Mouse (Mus musculus): Measurements from ENCODE around the gene Cttnbp2nl. TPM values are rescaled to one million over a fixed set of nuclear protein-coding genes. Genes with fewer than 3 reads are reported as not detected.
A peak's percentile ranks its signal among the peaks of the same experiment; 100 is the strongest.

The Cttnbp2nl gene
- polyA plus RNA-seq, 1 experiment from 2014 or later, result 46.7 TPM

DNA sequence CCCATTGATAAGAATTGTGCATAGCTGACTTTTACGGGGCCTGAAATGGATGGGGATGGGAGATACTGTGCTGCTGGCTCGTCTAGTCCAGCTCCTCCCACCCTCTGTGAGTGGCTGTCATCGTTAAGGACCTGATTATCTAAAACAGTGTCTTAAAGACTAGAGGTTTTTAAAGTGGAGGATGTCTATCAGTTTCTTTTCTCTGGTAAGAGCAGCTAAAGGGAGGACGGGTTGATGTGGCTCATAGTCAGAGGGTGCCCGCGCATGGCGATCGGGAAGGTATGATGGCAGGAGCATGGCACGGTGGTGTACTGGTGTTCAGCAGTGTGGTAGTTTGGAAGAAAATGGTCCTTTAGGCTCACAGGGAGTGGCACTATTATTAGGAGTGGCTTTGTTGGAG is 9.7 kb upstream of the Cttnbp2nl start:
- no peak overlapping the region for H3K4me2 ChIP-seq (replicated peaks; ENCODE audit: low read depth, low read length)
- H3K4me1 ChIP-seq (replicated peaks; ENCODE audit: control insufficient read depth, insufficient read depth, low read length), result no peaks in the 10 kb centered on the region
- H3K36me3 ChIP-seq (ENCODE audit: control insufficient read depth, insufficient read depth, low read length), result no peaks in the 10 kb centered on the region
- H3K4me3 ChIP-seq (ENCODE audit: low read depth, low read length), result no peak overlapping the region
- no peak for ATAC-seq (ENCODE audit: low FRiP score)
- no peak for DNase-seq (ENCODE audit: low spot score)
- no peaks in the 10 kb centered on the region for H3K9me3 ChIP-seq (ENCODE audit: control insufficient read depth, low read length)
- H3K9ac ChIP-seq (ENCODE audit: low read depth, low read length), result no peak overlapping the region
- no peak overlapping the region for H3K27ac ChIP-seq (ENCODE audit: low read depth, low read length)
- 86% methylated on average over 9 of the region's 9 CpGs for WGBS
- no peaks in the 10 kb centered on the region for H3K27me3 ChIP-seq (ENCODE audit: control insufficient read depth, insufficient read depth, low read length)

DNA sequence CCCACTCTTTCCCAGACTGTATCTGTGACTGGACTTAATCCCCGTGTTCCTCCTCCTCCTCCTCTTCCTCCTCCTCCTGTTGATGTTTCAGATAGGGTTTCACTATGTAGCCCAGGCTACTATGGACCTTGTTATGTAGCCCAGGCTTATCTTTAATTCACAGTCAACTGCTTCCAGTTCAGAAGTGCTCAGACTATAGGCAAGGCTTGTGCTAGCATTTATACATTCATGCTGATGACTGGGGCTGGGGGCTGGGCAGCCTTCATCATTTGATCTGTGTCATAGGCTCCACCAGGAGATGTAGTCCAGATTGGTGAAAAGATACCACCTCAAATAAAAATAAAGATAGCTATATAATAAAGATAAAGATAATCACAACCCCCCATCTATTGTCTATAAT is 9.0 kb upstream of the Cttnbp2nl start:
- H3K4me2 ChIP-seq (replicated peaks; ENCODE audit: low read depth, low read length), result no peak overlapping the region
- no peaks in the 10 kb centered on the region for H3K36me3 ChIP-seq (ENCODE audit: control insufficient read depth, insufficient read depth, low read length)
- WGBS, result 59% methylated on average over 1 of the region's 1 CpGs
- DNase-seq (ENCODE audit: low spot score) (no peak), ATAC-seq (ENCODE audit: low FRiP score) (no peak)
- H3K27me3 ChIP-seq (ENCODE audit: control insufficient read depth, insufficient read depth, low read length), result no peaks in the 10 kb centered on the region
- H3K9ac ChIP-seq (ENCODE audit: low read depth, low read length), result no peak overlapping the region
- no peak overlapping the region for H3K4me3 ChIP-seq (ENCODE audit: low read depth, low read length)
- no peaks in the 10 kb centered on the region for H3K4me1 ChIP-seq (replicated peaks; ENCODE audit: control insufficient read depth, insufficient read depth, low read length)
- no peak overlapping the region for H3K27ac ChIP-seq (ENCODE audit: low read depth, low read length)
- H3K9me3 ChIP-seq (ENCODE audit: control insufficient read depth, low read length), result no peaks in the 10 kb centered on the region

DNA sequence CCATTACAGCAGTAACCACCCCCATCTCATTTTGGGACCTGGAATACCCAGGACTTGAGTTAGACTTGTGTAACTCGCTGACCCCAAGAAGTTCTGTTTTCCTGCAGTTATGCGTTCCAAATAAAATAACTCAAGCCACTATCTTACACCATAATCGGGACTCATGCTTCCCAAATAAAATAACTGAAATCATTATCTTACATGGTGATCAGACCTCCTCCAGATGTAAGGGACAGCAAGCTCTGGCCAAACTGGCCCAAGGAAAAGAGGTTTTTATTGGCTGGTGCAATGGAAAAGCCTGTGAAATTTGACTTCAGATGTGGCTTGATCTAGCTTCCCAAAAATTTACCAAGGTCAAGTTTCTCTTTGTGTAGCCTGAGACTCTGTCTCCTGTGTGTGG is 8.6 kb upstream of the Cttnbp2nl start:
- H3K27me3 ChIP-seq (ENCODE audit: control insufficient read depth, insufficient read depth, low read length), result no peaks in the 10 kb centered on the region
- WGBS, result 78% methylated on average over 3 of the region's 3 CpGs
- H3K36me3 ChIP-seq (ENCODE audit: control insufficient read depth, insufficient read depth, low read length), result no peaks in the 10 kb centered on the region
- H3K27ac ChIP-seq (ENCODE audit: low read depth, low read length), result no peak overlapping the region
- H3K4me3 ChIP-seq (ENCODE audit: low read depth, low read length), result no peak overlapping the region
- no peaks in the 10 kb centered on the region for H3K4me1 ChIP-seq (replicated peaks; ENCODE audit: control insufficient read depth, insufficient read depth, low read length)
- no peak overlapping the region for H3K9ac ChIP-seq (ENCODE audit: low read depth, low read length)
- H3K4me2 ChIP-seq (replicated peaks; ENCODE audit: low read depth, low read length), result no peak overlapping the region
- no peaks in the 10 kb centered on the region for H3K9me3 ChIP-seq (ENCODE audit: control insufficient read depth, low read length)
- no peak for DNase-seq (ENCODE audit: low spot score)
- no peak for ATAC-seq (ENCODE audit: low FRiP score)

DNA sequence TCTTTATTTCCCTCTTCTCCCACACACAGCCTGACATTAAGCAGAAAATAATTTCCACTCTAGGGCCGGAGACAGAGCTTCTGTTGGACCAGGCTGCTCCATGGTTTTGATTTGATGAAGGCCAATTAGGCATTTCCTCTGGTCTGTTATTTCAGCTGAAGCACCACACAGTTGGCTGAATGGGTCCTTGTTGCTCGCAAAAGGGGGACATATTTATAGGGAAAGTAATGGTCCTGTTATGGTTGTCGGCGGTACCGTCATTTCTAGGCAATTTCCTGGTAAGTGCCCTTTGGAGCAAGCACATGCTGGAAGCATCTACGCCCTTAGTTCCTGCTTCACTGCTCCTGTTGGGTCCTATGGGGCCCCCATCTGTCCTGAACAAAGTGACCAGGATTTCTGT is 8.0 kb upstream of the Cttnbp2nl start:
- no peaks in the 10 kb centered on the region for H3K36me3 ChIP-seq (ENCODE audit: control insufficient read depth, insufficient read depth, low read length)
- no peak overlapping the region for H3K9ac ChIP-seq (ENCODE audit: low read depth, low read length)
- H3K4me2 ChIP-seq (replicated peaks; ENCODE audit: low read depth, low read length), result no peak overlapping the region
- no peak overlapping the region for H3K27ac ChIP-seq (ENCODE audit: low read depth, low read length)
- DNase-seq (ENCODE audit: low spot score) (no peak), ATAC-seq (ENCODE audit: low FRiP score) (no peak)
- WGBS, result 73% methylated on average over 6 of the region's 6 CpGs
- no peaks in the 10 kb centered on the region for H3K27me3 ChIP-seq (ENCODE audit: control insufficient read depth, insufficient read depth, low read length)
- H3K4me1 ChIP-seq (replicated peaks; ENCODE audit: control insufficient read depth, insufficient read depth, low read length), result no peaks in the 10 kb centered on the region
- no peaks in the 10 kb centered on the region for H3K9me3 ChIP-seq (ENCODE audit: control insufficient read depth, low read length)
- no peak overlapping the region for H3K4me3 ChIP-seq (ENCODE audit: low read depth, low read length)

DNA sequence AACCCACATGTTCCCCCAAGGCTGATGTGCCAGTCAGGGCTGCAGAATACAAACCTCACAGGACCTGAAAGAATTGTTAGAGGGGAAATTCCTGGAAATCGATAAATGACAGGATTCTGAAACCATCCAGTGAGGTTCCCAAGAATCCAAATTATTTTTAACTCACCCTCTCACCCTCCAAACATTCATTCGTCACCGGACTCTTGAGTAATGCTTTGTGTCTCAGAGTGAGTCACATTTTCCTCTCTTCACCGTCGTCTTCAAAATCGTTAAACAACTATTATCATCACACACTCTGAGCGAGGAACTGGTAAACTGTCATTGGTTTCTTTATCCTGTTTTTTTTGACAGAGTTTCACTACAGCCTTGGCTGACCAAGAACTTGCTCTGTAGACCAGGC is 7.0 kb upstream of the Cttnbp2nl start:
- ATAC-seq (ENCODE audit: low FRiP score), result no peak
- Histone ChIP-seq H3K27ac (ENCODE audit: low read depth, low read length) (no peak overlapping the region), H3K9ac (ENCODE audit: low read depth, low read length) (no peak overlapping the region), H3K36me3 (ENCODE audit: control insufficient read depth, insufficient read depth, low read length) (no peaks in the 10 kb centered on the region), H3K4me1 (replicated peaks; ENCODE audit: control insufficient read depth, insufficient read depth, low read length) (no peaks in the 10 kb centered on the region), H3K27me3 (ENCODE audit: control insufficient read depth, insufficient read depth, low read length) (no peaks in the 10 kb centered on the region), H3K9me3 (ENCODE audit: control insufficient read depth, low read length) (no peaks in the 10 kb centered on the region), H3K4me3 (ENCODE audit: low read depth, low read length) (no peak overlapping the region), H3K4me2 (replicated peaks; ENCODE audit: low read depth, low read length) (no peak overlapping the region)
- 84% methylated on average over 7 of the region's 7 CpGs for WGBS
- no peak for DNase-seq (ENCODE audit: low spot score)

DNA sequence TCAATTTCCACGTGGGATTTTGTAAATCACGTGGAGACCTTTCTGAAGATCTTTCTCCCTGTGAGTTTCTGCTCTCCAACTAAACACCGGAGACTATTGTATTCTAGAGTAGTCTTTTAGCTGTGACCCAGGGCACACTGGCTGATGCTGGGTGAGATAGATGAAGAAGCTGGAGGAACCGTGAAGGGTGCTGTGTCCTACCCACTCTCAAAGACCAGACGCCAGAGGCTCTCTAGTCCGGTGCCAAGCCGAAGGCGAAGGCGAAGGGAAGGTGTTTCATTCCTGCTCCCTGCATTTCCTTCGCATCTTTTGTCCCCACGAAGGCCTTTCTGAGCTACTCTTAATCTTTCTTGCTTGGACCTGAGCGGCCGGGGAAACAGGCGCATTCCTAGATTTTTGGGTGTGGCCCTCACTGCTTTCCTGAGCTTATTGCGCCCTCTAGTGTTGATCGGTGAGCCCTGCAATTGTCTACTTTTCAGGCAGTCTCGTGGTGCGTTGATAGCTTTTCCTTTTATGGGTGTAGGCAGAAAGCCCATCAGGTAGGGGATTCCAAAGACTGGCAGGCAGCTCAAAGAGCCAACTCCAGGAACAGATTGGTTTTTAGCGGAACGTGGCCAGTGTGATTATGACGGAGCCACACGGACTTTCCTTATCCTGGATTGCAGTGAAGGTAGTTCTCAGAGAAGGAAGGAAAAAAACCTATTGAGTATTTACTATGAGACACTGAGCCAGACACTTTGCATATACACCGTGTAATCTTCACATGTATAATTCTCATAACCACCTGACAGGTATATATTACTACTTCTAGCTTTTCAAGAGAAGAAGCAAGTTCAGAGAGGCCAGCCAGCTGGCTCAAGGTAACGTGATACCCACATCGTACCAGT is 5.9 kb upstream of the Cttnbp2nl start:
- Histone ChIP-seq H3K27ac (ENCODE audit: low read depth, low read length) (no peak overlapping the region), H3K4me3 (ENCODE audit: low read depth, low read length) (peak overlapping the region; percentile 9; the same call in 1 of the 2 replicates), H3K27me3 (ENCODE audit: control insufficient read depth, insufficient read depth, low read length) (no peaks in the 10 kb centered on the region), H3K9ac (ENCODE audit: low read depth, low read length) (no peak overlapping the region), H3K4me2 (replicated peaks; ENCODE audit: low read depth, low read length) (peak overlapping the region; percentile 31), H3K36me3 (ENCODE audit: control insufficient read depth, insufficient read depth, low read length) (no peaks in the 10 kb centered on the region), H3K9me3 (ENCODE audit: control insufficient read depth, low read length) (no peaks in the 10 kb centered on the region), H3K4me1 (replicated peaks; ENCODE audit: control insufficient read depth, insufficient read depth, low read length) (no peaks in the 10 kb centered on the region)
- ATAC-seq (ENCODE audit: low FRiP score), result peak; percentile 70; the same call in 1 of the 2 replicates
- peak; percentile 91 for DNase-seq (ENCODE audit: low spot score)
- WGBS, result 21% methylated on average over 25 of the region's 25 CpGs

DNA sequence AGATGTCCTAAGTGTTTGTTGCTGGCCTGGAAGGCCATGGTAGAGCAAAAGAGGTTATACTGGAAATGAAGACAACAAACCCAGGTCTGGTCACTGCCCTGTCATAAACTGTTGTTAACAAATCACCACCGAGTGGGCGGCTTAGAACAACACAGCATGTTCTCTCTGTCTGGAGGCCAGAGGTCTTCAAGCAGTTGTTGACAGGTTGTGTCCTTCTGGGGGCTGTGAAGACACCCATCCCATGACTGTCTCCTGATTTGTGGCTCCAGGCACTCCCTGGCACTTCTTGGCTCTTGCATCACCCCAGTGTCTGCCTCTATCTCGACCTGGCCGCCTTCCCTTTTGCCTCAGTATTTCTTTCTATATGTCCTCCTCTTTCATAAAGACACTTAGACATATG is 2.7 kb upstream of the Cttnbp2nl start:
- no peak overlapping the region for H3K27ac ChIP-seq (ENCODE audit: low read depth, low read length)
- H3K4me2 ChIP-seq (replicated peaks; ENCODE audit: low read depth, low read length), result no peak overlapping the region
- H3K4me3 ChIP-seq (ENCODE audit: low read depth, low read length), result no peak overlapping the region
- ATAC-seq (ENCODE audit: low FRiP score), result no peak
- no peaks in the 10 kb centered on the region for H3K36me3 ChIP-seq (ENCODE audit: control insufficient read depth, insufficient read depth, low read length)
- no peaks in the 10 kb centered on the region for H3K27me3 ChIP-seq (ENCODE audit: control insufficient read depth, insufficient read depth, low read length)
- DNase-seq (ENCODE audit: low spot score), result no peak
- WGBS, result 78% methylated on average over 4 of the region's 4 CpGs
- no peak overlapping the region for H3K9ac ChIP-seq (ENCODE audit: low read depth, low read length)
- no peaks in the 10 kb centered on the region for H3K4me1 ChIP-seq (replicated peaks; ENCODE audit: control insufficient read depth, insufficient read depth, low read length)
- H3K9me3 ChIP-seq (ENCODE audit: control insufficient read depth, low read length), result no peaks in the 10 kb centered on the region

DNA sequence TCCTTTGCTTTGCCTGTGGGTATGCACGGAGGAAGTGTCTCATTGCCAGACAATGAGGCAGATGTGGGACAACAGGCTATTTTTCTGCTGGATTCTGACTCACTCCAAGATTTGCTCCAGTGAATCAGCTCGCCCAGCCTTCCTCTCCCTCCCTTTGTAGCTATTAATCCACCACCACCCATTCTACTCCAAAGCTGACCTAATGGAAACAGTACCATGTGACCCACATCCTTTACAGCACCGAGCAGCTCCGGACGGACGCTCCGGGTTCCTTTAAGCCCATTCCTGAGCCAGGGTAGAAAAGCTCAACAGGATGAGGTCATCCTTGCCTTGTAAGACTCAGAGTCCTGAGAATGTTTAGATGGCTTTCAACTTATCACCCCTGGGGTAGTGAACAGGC is 2.0 kb upstream of the Cttnbp2nl start:
- Histone ChIP-seq H3K9ac (ENCODE audit: low read depth, low read length) (no peak overlapping the region), H3K27ac (ENCODE audit: low read depth, low read length) (no peak overlapping the region), H3K9me3 (ENCODE audit: control insufficient read depth, low read length) (no peaks in the 10 kb centered on the region), H3K36me3 (ENCODE audit: control insufficient read depth, insufficient read depth, low read length) (no peaks in the 10 kb centered on the region), H3K4me2 (replicated peaks; ENCODE audit: low read depth, low read length) (no peak overlapping the region), H3K27me3 (ENCODE audit: control insufficient read depth, insufficient read depth, low read length) (no peaks in the 10 kb centered on the region), H3K4me1 (replicated peaks; ENCODE audit: control insufficient read depth, insufficient read depth, low read length) (no peaks in the 10 kb centered on the region), H3K4me3 (ENCODE audit: low read depth, low read length) (no peak overlapping the region)
- DNase-seq (ENCODE audit: low spot score), result no peak
- 77% methylated on average over 7 of the region's 7 CpGs for WGBS
- no peak for ATAC-seq (ENCODE audit: low FRiP score)

DNA sequence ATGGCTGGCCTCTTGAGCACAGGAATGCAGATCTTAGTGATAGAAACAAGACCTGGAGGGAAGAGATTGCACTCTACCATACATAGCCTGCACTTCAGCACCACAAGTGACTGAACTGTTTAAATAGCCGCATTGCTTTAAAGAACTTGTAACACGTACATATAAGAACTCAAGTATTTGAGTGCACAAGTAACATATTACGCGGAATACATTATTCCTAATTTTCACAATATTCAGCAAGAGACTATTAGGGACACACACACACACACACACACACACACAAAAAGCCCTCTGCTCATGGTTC is 704 bp upstream of the Cttnbp2nl start:
- ATAC-seq (ENCODE audit: low FRiP score) (no peak), DNase-seq (ENCODE audit: low spot score) (no peak)
- Histone ChIP-seq H3K27ac (ENCODE audit: low read depth, low read length) (no peak overlapping the region), H3K4me3 (ENCODE audit: low read depth, low read length) (peak overlapping the region; percentile 76), H3K36me3 (ENCODE audit: control insufficient read depth, insufficient read depth, low read length) (no peaks in the 10 kb centered on the region), H3K9ac (ENCODE audit: low read depth, low read length) (no peak overlapping the region; the same call in 1 of the 2 replicates), H3K9me3 (ENCODE audit: control insufficient read depth, low read length) (no peaks in the 10 kb centered on the region), H3K4me1 (replicated peaks; ENCODE audit: control insufficient read depth, insufficient read depth, low read length) (no peaks in the 10 kb centered on the region), H3K27me3 (ENCODE audit: control insufficient read depth, insufficient read depth, low read length) (no peaks in the 10 kb centered on the region), H3K4me2 (replicated peaks; ENCODE audit: low read depth, low read length) (peak overlapping the region; percentile 60)
- WGBS, result 79% methylated on average over 4 of the region's 4 CpGs

All from hindbrain, embryonic 11.5 days (tissue).